Mouse (Mus musculus): ENCODE results near the gene Ces1d. TPM values are rescaled to one million over a fixed set of nuclear protein-coding genes. Genes with fewer than 3 reads are reported as not detected.
"Not testable (repeated sequence)": the region's sequence is repeated elsewhere in the genome, so short reads cannot be mapped to it uniquely, and the experiment has no call there.

Gene Ces1d
- 0.22 and 0.40 TPM in 2 replicates for polyA plus RNA-seq (2015; fragmentation: Nextera tagmentation; extraction: Ambion mirVana)

DNA sequence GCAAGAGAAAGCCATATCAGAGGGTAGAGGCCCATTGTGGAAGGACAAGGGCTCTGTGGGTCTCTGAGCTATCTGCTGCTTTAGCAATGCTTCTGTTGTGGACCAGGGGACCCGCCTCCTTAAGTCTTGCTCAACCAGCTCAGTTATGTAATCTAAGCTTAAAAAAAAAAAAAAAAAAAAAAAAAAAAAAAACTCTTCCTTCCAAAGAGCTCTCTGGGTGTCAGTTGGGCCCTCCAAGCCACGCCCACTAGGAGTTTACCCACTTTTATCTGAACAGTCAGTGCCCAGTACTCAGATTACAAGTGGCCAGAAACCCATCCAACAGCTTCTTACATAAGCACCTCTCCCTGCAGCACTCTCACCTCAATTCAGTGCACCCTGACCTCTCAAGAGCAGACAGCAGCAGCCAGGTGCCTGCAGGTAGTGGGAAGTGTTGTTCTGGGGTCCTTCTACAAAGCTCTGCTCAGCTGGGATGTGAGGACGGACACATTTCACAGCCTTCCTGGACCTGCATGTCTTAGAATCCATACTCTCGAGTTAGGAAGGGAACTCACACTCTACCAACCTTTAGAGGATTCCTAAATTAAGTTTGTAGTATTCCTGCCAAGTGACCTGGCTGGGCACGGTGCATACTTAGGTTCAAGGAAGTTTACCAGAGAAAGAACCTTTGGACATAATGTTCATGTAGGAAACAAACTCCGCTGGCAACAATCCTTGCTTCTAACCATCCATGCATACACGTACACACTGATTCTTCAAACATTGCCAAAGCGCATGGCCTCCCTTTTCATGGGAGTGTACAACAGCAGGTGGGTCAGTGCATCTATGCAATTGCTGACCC is at the start of gene Ces1d:
TSS of gene Ces1d (minus strand) at position 154 of the 841 bp plus-strand sequence.
- Histone ChIP-seq H3K9me3 (ENCODE audit: control insufficient read depth, low read length) (no peaks in the 10 kb centered on the region), H3K4me2 (ENCODE audit: low read length) (no peak within 1 kb of the TSS), H3K36me3 (ENCODE audit: control insufficient read depth, insufficient read depth) (no peaks in the 10 kb centered on the region), H3K4me3 (replicated peaks; ENCODE audit: low read length) (no peak within 1 kb of the TSS), H3K4me1 (replicated peaks; ENCODE audit: control insufficient read depth, insufficient read depth, low read length) (no peaks in the 10 kb centered on the region), H3K27ac (ENCODE audit: low read length) (no peak within 1 kb of the TSS), H3K27me3 (replicated peaks; ENCODE audit: control insufficient read depth, insufficient read depth, low read length) (no peaks in the 10 kb centered on the region), H3K9ac (replicated peaks; ENCODE audit: low read depth, low read length) (no peak within 1 kb of the TSS)
- ATAC-seq = no peak
- 85% methylated on average over 8 of the region's 8 CpGs for WGBS

DNA sequence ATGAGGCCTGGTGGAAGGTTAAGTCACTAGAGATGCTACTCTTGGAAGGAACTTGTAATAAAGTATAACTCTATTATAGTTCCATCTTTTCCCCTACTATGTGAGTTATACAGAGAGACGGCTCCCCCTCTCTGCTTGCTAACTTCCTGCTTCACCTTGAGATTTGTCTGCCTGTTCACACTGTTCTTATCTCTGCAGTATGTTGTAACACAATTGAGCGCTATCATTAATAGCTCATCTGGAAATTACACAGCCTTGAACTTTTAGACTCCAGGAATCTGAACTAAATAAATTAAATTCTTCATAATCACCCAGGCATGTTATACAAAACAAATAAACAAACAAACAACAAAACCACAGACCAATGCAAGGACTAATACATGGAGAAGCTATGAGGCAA is 48.4 kb upstream of the Ces1d start:
- ATAC-seq = no peak
- H3K9ac ChIP-seq (replicated peaks; ENCODE audit: low read depth, low read length) = no peak overlapping the region
- H3K4me1 ChIP-seq (replicated peaks; ENCODE audit: control insufficient read depth, insufficient read depth, low read length) = no peaks in the 10 kb centered on the region
- no peak overlapping the region for H3K4me2 ChIP-seq (ENCODE audit: low read length)
- H3K27me3 ChIP-seq (replicated peaks; ENCODE audit: control insufficient read depth, insufficient read depth, low read length) = no peaks in the 10 kb centered on the region
- H3K36me3 ChIP-seq (ENCODE audit: control insufficient read depth, insufficient read depth) = no peaks in the 10 kb centered on the region
- no peaks in the 10 kb centered on the region for H3K9me3 ChIP-seq (ENCODE audit: control insufficient read depth, low read length)
- 89% methylated on average over 2 of the region's 2 CpGs for WGBS
- H3K4me3 ChIP-seq (replicated peaks; ENCODE audit: low read length) = no peak overlapping the region
- no peak overlapping the region for H3K27ac ChIP-seq (ENCODE audit: low read length)

DNA sequence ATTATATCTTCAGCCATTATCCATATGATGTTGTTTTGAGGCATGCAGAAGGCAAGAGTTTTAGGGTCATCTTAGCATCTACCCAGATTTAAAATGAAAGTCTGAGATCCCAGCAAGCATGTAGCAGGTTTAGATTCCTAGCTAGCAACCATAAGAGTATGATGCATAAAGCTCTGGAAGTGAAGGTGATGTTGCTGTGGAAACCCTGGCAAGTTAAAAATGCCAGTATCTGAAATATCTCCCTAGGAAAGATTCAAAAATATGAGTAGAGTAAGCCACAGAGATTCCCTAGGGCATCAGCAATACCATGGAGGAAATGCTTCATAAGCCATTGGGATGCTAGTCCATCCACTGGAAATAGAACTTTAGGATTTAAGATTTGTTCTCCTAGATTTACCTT is 42.2 kb upstream of the Ces1d start:
- no peak overlapping the region for H3K4me3 ChIP-seq (replicated peaks; ENCODE audit: low read length)
- no peak overlapping the region for H3K27ac ChIP-seq (ENCODE audit: low read length)
- H3K4me2 ChIP-seq (ENCODE audit: low read length) = no peak overlapping the region
- H3K9ac ChIP-seq (replicated peaks; ENCODE audit: low read depth, low read length) = no peak overlapping the region
- H3K9me3 ChIP-seq (ENCODE audit: control insufficient read depth, low read length) = no peaks in the 10 kb centered on the region
- no peaks in the 10 kb centered on the region for H3K36me3 ChIP-seq (ENCODE audit: control insufficient read depth, insufficient read depth)
- no peaks in the 10 kb centered on the region for H3K4me1 ChIP-seq (replicated peaks; ENCODE audit: control insufficient read depth, insufficient read depth, low read length)
- H3K27me3 ChIP-seq (replicated peaks; ENCODE audit: control insufficient read depth, insufficient read depth, low read length) = no peaks in the 10 kb centered on the region
- ATAC-seq = no peak

DNA sequence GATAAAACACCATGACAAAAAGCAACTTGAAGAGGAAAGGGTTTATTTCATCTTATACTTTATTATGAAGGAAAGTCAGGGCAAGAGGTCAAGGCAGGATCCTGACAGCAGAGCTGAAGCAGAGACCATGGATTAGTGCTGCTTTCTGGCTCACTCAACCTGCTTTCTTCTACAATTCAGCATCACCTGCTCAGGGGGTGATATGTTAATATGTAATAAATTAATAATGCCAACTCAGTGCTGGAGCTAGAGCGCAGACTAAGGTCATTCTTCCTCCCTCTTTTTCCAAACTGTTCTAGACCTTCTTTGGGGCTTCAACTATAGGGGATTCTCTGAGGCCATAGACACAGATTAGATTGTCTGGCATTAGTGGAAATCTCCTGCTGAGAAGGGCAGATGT is 38.0 kb upstream of the Ces1d start:
- 93% methylated on average over 1 of the region's 1 CpGs for WGBS
- no peak for ATAC-seq
- no peaks in the 10 kb centered on the region for H3K4me1 ChIP-seq (replicated peaks; ENCODE audit: control insufficient read depth, insufficient read depth, low read length)

DNA sequence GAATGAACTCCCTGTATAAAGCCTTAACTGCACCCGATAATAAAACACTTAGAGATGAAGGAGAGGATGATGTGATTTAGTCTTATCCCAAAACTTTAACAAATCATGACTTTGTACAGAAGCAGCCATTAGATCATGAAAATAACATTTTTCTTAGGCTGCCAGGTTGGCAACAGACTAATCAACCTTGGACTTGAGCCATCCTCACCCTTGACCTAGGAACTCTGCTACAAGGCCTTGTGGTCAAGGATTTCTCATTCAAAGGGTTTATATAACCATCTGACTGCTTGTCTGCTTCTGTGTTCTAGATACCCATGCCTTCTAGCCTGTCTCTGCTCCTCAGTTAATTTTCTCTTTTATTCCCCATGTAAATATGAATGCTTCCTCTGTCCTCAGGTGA is 37.1 kb upstream of the Ces1d start:
- Histone ChIP-seq H3K4me1 (replicated peaks; ENCODE audit: control insufficient read depth, insufficient read depth, low read length) (no peaks in the 10 kb centered on the region), H3K9ac (replicated peaks; ENCODE audit: low read depth, low read length) (no peak overlapping the region), H3K4me3 (replicated peaks; ENCODE audit: low read length) (no peak overlapping the region), H3K4me2 (ENCODE audit: low read length) (no peak overlapping the region), H3K27me3 (replicated peaks; ENCODE audit: control insufficient read depth, insufficient read depth, low read length) (no peaks in the 10 kb centered on the region), H3K27ac (ENCODE audit: low read length) (no peak overlapping the region), H3K9me3 (ENCODE audit: control insufficient read depth, low read length) (no peaks in the 10 kb centered on the region), H3K36me3 (ENCODE audit: control insufficient read depth, insufficient read depth) (no peaks in the 10 kb centered on the region)
- no peak for ATAC-seq
- 92% methylated on average over 1 of the region's 1 CpGs for WGBS

More for the DNA sequence above, 38.0 kb upstream of the Ces1d start:
- Histone ChIP-seq H3K27me3 (replicated peaks; ENCODE audit: control insufficient read depth, insufficient read depth, low read length) (no peaks in the 10 kb centered on the region), H3K4me3 (replicated peaks; ENCODE audit: low read length) (no peak overlapping the region), H3K9ac (replicated peaks; ENCODE audit: low read depth, low read length) (no peak overlapping the region), H3K27ac (ENCODE audit: low read length) (no peak overlapping the region), H3K9me3 (ENCODE audit: control insufficient read depth, low read length) (no peaks in the 10 kb centered on the region), H3K4me2 (ENCODE audit: low read length) (no peak overlapping the region), H3K36me3 (ENCODE audit: control insufficient read depth, insufficient read depth) (no peaks in the 10 kb centered on the region)

DNA sequence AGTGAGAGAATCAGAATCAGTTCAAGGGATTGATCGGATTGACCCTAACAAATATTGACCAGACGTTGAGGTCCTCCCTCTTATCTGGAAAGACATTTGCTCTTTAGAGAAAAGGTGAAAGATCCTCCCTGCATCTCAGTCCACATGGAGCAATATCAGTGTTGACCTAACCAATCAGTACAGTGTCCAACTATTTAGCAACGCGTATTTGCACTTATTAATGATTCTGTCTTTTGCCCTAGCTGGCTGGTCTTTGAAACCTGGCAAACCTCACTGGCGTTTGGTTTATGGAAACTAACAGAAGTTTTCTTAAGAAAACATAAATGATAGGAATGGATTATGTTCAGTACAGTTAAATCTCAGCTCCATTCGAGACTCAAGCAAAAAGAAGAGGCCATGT is 36.4 kb upstream of the Ces1d start:
- WGBS = 89% methylated on average over 6 of the region's 6 CpGs
- no peaks in the 10 kb centered on the region for H3K27me3 ChIP-seq (replicated peaks; ENCODE audit: control insufficient read depth, insufficient read depth, low read length)
- no peak overlapping the region for H3K4me2 ChIP-seq (ENCODE audit: low read length)
- H3K27ac ChIP-seq (ENCODE audit: low read length) = no peak overlapping the region
- no peak overlapping the region for H3K4me3 ChIP-seq (replicated peaks; ENCODE audit: low read length)
- H3K36me3 ChIP-seq (ENCODE audit: control insufficient read depth, insufficient read depth) = no peaks in the 10 kb centered on the region
- H3K9me3 ChIP-seq (ENCODE audit: control insufficient read depth, low read length) = no peaks in the 10 kb centered on the region
- no peak overlapping the region for H3K9ac ChIP-seq (replicated peaks; ENCODE audit: low read depth, low read length)
- no peak for ATAC-seq
- H3K4me1 ChIP-seq (replicated peaks; ENCODE audit: control insufficient read depth, insufficient read depth, low read length) = no peaks in the 10 kb centered on the region

DNA sequence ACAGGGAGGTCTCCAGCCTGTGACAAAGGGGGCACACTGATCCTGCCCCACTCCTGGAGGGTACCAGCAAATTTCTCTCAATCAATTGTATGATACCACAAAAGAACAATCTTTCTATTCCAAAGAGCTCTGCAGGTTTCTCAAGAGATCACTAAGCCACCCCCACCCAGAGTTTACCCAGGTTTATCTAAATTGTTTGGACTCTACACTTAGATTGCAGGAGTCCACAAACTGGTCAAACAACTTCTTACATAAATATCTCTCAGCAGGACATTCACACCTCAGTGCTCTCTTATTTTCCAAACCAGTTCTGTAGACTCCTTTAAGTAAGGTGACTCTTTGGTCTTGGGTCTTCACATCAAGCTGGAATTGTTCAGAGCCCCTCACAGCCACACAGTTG is 31.8 kb upstream of the Ces1d start, which contains the start of gene Ces1e:
TSS of gene Ces1e (minus strand) at position 174 of the 400 bp plus-strand sequence.
- Histone ChIP-seq H3K27ac (ENCODE audit: low read length) (no peak within 1 kb of the TSS), H3K4me3 (replicated peaks; ENCODE audit: low read length) (no peak within 1 kb of the TSS), H3K27me3 (replicated peaks; ENCODE audit: control insufficient read depth, insufficient read depth, low read length) (no peaks in the 10 kb centered on the region), H3K9ac (replicated peaks; ENCODE audit: low read depth, low read length) (no peak within 1 kb of the TSS), H3K9me3 (ENCODE audit: control insufficient read depth, low read length) (no peaks in the 10 kb centered on the region), H3K4me2 (ENCODE audit: low read length) (no peak within 1 kb of the TSS), H3K36me3 (ENCODE audit: control insufficient read depth, insufficient read depth) (no peaks in the 10 kb centered on the region), H3K4me1 (replicated peaks; ENCODE audit: control insufficient read depth, insufficient read depth, low read length) (no peaks in the 10 kb centered on the region)
- ATAC-seq = no peak

DNA sequence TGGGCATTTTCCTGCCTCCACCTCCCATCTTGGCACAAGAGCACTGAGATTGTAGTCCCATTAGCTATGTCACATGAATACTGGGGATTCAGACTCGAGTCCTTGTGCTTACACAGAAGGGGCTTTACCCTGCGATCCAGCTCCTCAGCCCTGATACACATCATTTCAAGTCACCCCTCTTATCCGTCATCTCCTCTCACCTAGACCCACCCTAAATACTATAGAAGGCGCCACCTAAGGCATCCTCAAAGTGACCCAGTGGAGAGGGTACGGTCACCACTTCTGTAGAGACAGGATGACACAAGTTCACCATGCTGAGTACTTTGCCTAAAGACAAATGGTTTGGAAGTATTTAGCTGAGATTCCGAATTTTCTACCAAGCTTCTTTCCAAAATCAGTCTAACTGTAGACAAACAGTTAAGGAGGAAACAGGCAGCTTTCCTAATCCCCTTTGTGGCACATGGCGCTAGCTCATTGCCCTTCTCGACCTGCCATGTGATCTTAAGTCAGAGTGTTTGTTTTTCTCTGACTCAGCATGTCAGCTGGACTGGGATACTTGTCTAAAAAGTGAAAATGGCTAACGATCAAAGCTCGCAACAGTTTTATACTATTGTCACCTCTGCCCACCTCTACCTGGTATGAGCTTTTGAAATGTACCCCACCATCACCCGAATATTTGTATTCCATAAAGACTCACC is 31.2 kb upstream of the Ces1d start:
- no peak for ATAC-seq
- Histone ChIP-seq H3K36me3 (ENCODE audit: control insufficient read depth, insufficient read depth) (no peaks in the 10 kb centered on the region), H3K9me3 (ENCODE audit: control insufficient read depth, low read length) (no peaks in the 10 kb centered on the region), H3K4me3 (replicated peaks; ENCODE audit: low read length) (no peak overlapping the region), H3K27me3 (replicated peaks; ENCODE audit: control insufficient read depth, insufficient read depth, low read length) (no peaks in the 10 kb centered on the region), H3K4me2 (ENCODE audit: low read length) (no peak overlapping the region), H3K4me1 (replicated peaks; ENCODE audit: control insufficient read depth, insufficient read depth, low read length) (no peaks in the 10 kb centered on the region), H3K27ac (ENCODE audit: low read length) (no peak overlapping the region), H3K9ac (replicated peaks; ENCODE audit: low read depth, low read length) (no peak overlapping the region)
- WGBS = 69% methylated on average over 11 of the region's 11 CpGs

DNA sequence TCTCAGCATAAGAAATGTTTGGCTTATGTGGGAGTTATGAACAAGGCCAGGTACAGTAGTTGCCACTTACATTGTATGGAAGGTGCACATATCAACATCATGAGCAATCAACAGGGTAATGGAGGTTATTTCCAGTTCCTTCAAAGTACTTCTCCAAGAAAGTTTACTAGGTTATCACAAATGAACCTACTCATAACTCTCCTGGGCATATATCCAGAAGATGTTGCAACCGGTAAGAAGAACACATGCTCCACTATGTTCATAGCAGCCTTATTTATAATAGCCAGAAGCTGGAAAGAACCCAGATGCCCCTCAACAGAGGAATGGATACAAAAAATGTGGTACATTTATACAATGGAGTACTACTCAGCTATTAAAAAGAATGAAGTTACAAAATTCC is 28.8 kb upstream of the Ces1d start:
- H3K36me3 ChIP-seq (ENCODE audit: control insufficient read depth, insufficient read depth); H3K27ac ChIP-seq (ENCODE audit: low read length); H3K27me3 ChIP-seq (replicated peaks; ENCODE audit: control insufficient read depth, insufficient read depth, low read length); H3K4me1 ChIP-seq (replicated peaks; ENCODE audit: control insufficient read depth, insufficient read depth, low read length); H3K9ac ChIP-seq (replicated peaks; ENCODE audit: low read depth, low read length); H3K4me3 ChIP-seq (replicated peaks; ENCODE audit: low read length); H3K4me2 ChIP-seq (ENCODE audit: low read length); H3K9me3 ChIP-seq (ENCODE audit: control insufficient read depth, low read length); ATAC-seq: not testable (repeated sequence)
- 100% methylated on average over 1 of the region's 1 CpGs for WGBS

Measured in forebrain, embryonic 16.5 days (tissue).